Mouse (Mus musculus) MEL (cell line): ENCODE data around the gene Adsl. TPM values are rescaled to one million over a fixed set of nuclear protein-coding genes. Genes with fewer than 3 reads are reported as not detected.

Experiments used
- DNase-seq: peaks from one replicate; pipeline ENCODE4 v3.0.0; 2011; ENCODE audit warnings: low read depth, low spot score
- H3K27ac ChIP-seq: 2 replicates; pipeline ENCODE4 v1.5.1; 2012; ENCODE audit warnings: low read depth, mild to moderate bottlenecking, control low read depth, low read length, moderate library complexity; ENCODE audit not compliant: control insufficient read depth
- H3K27me3 ChIP-seq, 2 experiments: fragments of 150-350 bp in 1 of 2; sonication (generic) in 1 of 2; 2 replicates each; pipeline ENCODE4 v1.6.1; 2012; ENCODE audit warnings: low read length in 2 of 2, mild to moderate bottlenecking in 2 of 2, improper control_type of control experiment in 1 of 2, moderate library complexity in 1 of 2; ENCODE audit not compliant: insufficient read depth in 2 of 2, control insufficient read depth in 1 of 2
- H3K36me3 ChIP-seq, 2 experiments: 2 replicates each; pipeline ENCODE4 v1.6.1; 2012 to 2014; ENCODE audit warnings: low read length in 2 of 2, improper control_type of control experiment in 1 of 2, inconsistent platforms in 1 of 2, mild to moderate bottlenecking in 1 of 2; ENCODE audit not compliant: insufficient read depth in 2 of 2, control insufficient read depth in 1 of 2
- H3K4me1 ChIP-seq, 2 experiments: fragments of 150-350 bp in 1 of 2; sonication (generic) in 1 of 2; 2 replicates each; pipeline ENCODE4 v1.6.1; 2012; ENCODE audit warnings: low read length in 2 of 2, improper control_type of control experiment in 1 of 2, mild to moderate bottlenecking in 1 of 2; ENCODE audit not compliant: insufficient read depth in 2 of 2, control insufficient read depth in 1 of 2
- H3K4me3 ChIP-seq, 2 experiments: fragments of 150-350 bp in 1 of 2; sonication (generic) in 1 of 2; 2 replicates each; pipeline ENCODE4 v1.5.1; 2012; ENCODE audit warnings: low read depth in 2 of 2, low read length in 2 of 2, mild to moderate bottlenecking in 2 of 2, moderate library complexity in 2 of 2, control low read depth in 1 of 2, improper control_type of control experiment in 1 of 2; ENCODE audit not compliant: control insufficient read depth in 1 of 2, insufficient read depth in 1 of 2
- H3K79me2 ChIP-seq: 2 replicates; pipeline ENCODE4 v1.6.1; 2012; ENCODE audit warnings: mild to moderate bottlenecking, low read length, moderate library complexity; ENCODE audit not compliant: control insufficient read depth, poor library complexity, insufficient read depth
- H3K9ac ChIP-seq: 2 replicates; pipeline ENCODE4 v1.6.1; 2012; ENCODE audit warnings: low read depth, mild to moderate bottlenecking, control low read depth, low read length, moderate library complexity; ENCODE audit not compliant: control insufficient read depth, poor library complexity, severe bottlenecking
- H3K9me3 ChIP-seq: fragments of 150-350 bp; sonication (generic); replicated peaks from 2 replicates; pipeline ENCODE4 v1.6.1; 2012; ENCODE audit warnings: mild to moderate bottlenecking, low read length, improper control_type of control experiment, moderate library complexity; ENCODE audit not compliant: insufficient read depth
- BHLHE40 ChIP-seq: IDR thresholded peaks from 2 replicates; pipeline ENCODE4 v1.6.1; 2012; ENCODE audit warnings: low read depth, mild to moderate bottlenecking, inconsistent platforms, low read length, improper control_type of control experiment, borderline replicate concordance
- CTCF ChIP-seq, 3 experiments: IDR thresholded peaks in 2 of 3; conservative IDR thresholded peaks in 1 of 3; 2 replicates each; pipeline ENCODE4 v1.5.1; 2011 to 2012; ENCODE audit warnings: low read length in 3 of 3, low read depth in 2 of 3, mild to moderate bottlenecking in 2 of 3, improper control_type of control experiment in 1 of 3, inconsistent platforms in 1 of 3, mixed read lengths in 1 of 3, moderate library complexity in 1 of 3; ENCODE audit not compliant: control insufficient read depth in 1 of 3, insufficient read depth in 1 of 3, poor library complexity in 1 of 3, severe bottlenecking in 1 of 3
- GABPA ChIP-seq: IDR thresholded peaks from 2 replicates; pipeline ENCODE4 v1.6.1; 2012; ENCODE audit warnings: low read depth, mild to moderate bottlenecking, inconsistent platforms, low read length, improper control_type of control experiment, moderate library complexity
- MEF2A ChIP-seq: IDR thresholded peaks from 2 replicates; pipeline ENCODE4 v1.6.1; 2014; ENCODE audit warnings: low read depth, mild to moderate bottlenecking, inconsistent platforms, low read length, improper control_type of control experiment; ENCODE audit not compliant: poor library complexity, insufficient replicate concordance, severe bottlenecking; ENCODE audit errors: extremely low read depth
- MXI1 ChIP-seq: IDR thresholded peaks from 2 replicates; pipeline ENCODE4 v1.6.1; 2011; ENCODE audit warnings: mild to moderate bottlenecking, low read depth, low read length, improper control_type of control experiment
- MYB ChIP-seq: IDR thresholded peaks from 2 replicates; pipeline ENCODE4 v1.6.1; 2011; ENCODE audit warnings: mild to moderate bottlenecking, low read depth, low read length, improper control_type of control experiment
- NELFE ChIP-seq: IDR thresholded peaks from 2 replicates; pipeline ENCODE4 v1.6.1; 2011; ENCODE audit warnings: low read depth, low read length, improper control_type of control experiment
- NRF1 ChIP-seq: IDR thresholded peaks from 2 replicates; pipeline ENCODE4 v1.6.1; 2014; ENCODE audit warnings: low read depth, mild to moderate bottlenecking, inconsistent platforms, low read length, improper control_type of control experiment, moderate library complexity; ENCODE audit not compliant: poor library complexity, insufficient read depth, severe bottlenecking
- POLR2A ChIP-seq, 2 experiments: IDR thresholded peaks; 2 replicates each; pipeline ENCODE4 v1.6.1; 2011 to 2012; ENCODE audit warnings: low read length in 2 of 2, mild to moderate bottlenecking in 2 of 2, control low read depth in 1 of 2, improper control_type of control experiment in 1 of 2, low read depth in 1 of 2, moderate library complexity in 1 of 2; ENCODE audit not compliant: control insufficient read depth in 1 of 2, insufficient read depth in 1 of 2, poor library complexity in 1 of 2
- POLR2AphosphoS2 ChIP-seq: IDR thresholded peaks from 2 replicates; pipeline ENCODE4 v1.6.1; 2011; ENCODE audit warnings: low read length, improper control_type of control experiment
- RAD21 ChIP-seq: IDR thresholded peaks from 2 replicates; pipeline ENCODE4 v1.6.1; 2011; ENCODE audit warnings: mild to moderate bottlenecking, low read depth, low read length, improper control_type of control experiment
- RCOR1 ChIP-seq: IDR thresholded peaks from 2 replicates; pipeline ENCODE4 v1.6.1; 2012; ENCODE audit warnings: low read depth, mild to moderate bottlenecking, inconsistent platforms, low read length, improper control_type of control experiment
- SIN3A ChIP-seq: IDR thresholded peaks from 2 replicates; pipeline ENCODE4 v1.6.1; 2012; ENCODE audit warnings: low read length, improper control_type of control experiment, inconsistent platforms
- SMC3 ChIP-seq: IDR thresholded peaks from 2 replicates; pipeline ENCODE4 v1.6.1; 2011; ENCODE audit warnings: low read depth, low read length, improper control_type of control experiment
- TAL1 ChIP-seq: IDR thresholded peaks from 2 replicates; pipeline ENCODE4 v1.6.1; 2012; ENCODE audit warnings: mild to moderate bottlenecking, inconsistent platforms, low read length, moderate library complexity, mixed read lengths
- UBTF ChIP-seq: IDR thresholded peaks from 2 replicates; pipeline ENCODE4 v1.6.1; 2012; ENCODE audit warnings: low read depth, mild to moderate bottlenecking, inconsistent platforms, low read length, improper control_type of control experiment, moderate library complexity, borderline replicate concordance; ENCODE audit not compliant: insufficient read depth
- ZC3H11A ChIP-seq: IDR thresholded peaks from 2 replicates; pipeline ENCODE4 v1.6.1; 2012; ENCODE audit warnings: low read depth, mild to moderate bottlenecking, inconsistent platforms, low read length, improper control_type of control experiment
- ZKSCAN1 ChIP-seq: IDR thresholded peaks from 2 replicates; pipeline ENCODE4 v1.6.1; 2012; ENCODE audit warnings: low read depth, mild to moderate bottlenecking, inconsistent platforms, low read length, improper control_type of control experiment, moderate library complexity
- ZMIZ1 ChIP-seq: IDR thresholded peaks from 2 replicates; pipeline ENCODE4 v1.6.1; 2012; ENCODE audit warnings: low read depth, mild to moderate bottlenecking, inconsistent platforms, low read length, improper control_type of control experiment, moderate library complexity
- ZNF384 ChIP-seq: IDR thresholded peaks from 2 replicates; pipeline ENCODE4 v1.6.1; 2012; ENCODE audit warnings: low read depth, mild to moderate bottlenecking, inconsistent platforms, low read length, improper control_type of control experiment
- polyA plus RNA-seq, 2 experiments: library from polyadenylated mRNA; stranded (reverse) in 1 of 2; unstranded in 1 of 2; fragments of >175 nt in 1 of 2; fragments of >200 nt in 1 of 2; gene quantifications; 2 replicates each; pipeline versions ENCODE4 v1.2.1 to v1.2.4; 2012; ENCODE audit warnings: low replicate concordance in 2 of 2, low read depth in 1 of 2; ENCODE audit not compliant: insufficient read length in 2 of 2, insufficient read depth in 1 of 2, missing spikeins in 1 of 2
- total RNA-seq: library from RNA; depleted of rRNA; stranded (reverse); fragments of 300-350 nt; gene quantifications from 2 replicates; pipeline ENCODE4 v1.2.3, GENCODE M21; 2012

The Adsl gene
- total and polyA plus RNA-seq, 3 experiments = 304 to 365 (median 320) TPM

- H3K79me2 ChIP-seq = no peaks in the 10 kb centered on the region
- no peaks in the 10 kb centered on the region for H3K9me3 ChIP-seq
- no peak overlapping the region for H3K27ac ChIP-seq
- DNase-seq = no peak
- no peak overlapping the region for H3K9ac ChIP-seq
- H3K36me3 ChIP-seq = peaks cover 9 to 30% of the 10 kb centered on the region in 2 experiments
- peaks cover 10 to 15% of the 10 kb centered on the region in 2 experiments for H3K4me1 ChIP-seq
- no peak overlapping the region for H3K4me3 ChIP-seq
- no peaks in the 10 kb centered on the region for H3K27me3 ChIP-seq
- TF ChIP-seq TAL1 (no peak), ZC3H11A (no peak), ZKSCAN1 (no peak), MXI1 (no peak), NRF1 (no peak), ZNF384 (no peak), MEF2A (no peak), POLR2A (IDR thresholded peaks at IDR 0.05; ENCODE audit: control insufficient read depth in 1 of 2, insufficient read depth in 1 of 2, low read depth in 1 of 2, low read length in 2 of 2, poor library complexity in 1 of 2) (no peak), ZMIZ1 (no peak), SIN3A (no peak), NELFE (no peak), BHLHE40 (no peak), CTCF (IDR thresholded peaks at IDR 0.05 in 2 of 3, conservative IDR thresholded peaks at IDR 0.05 in 1 of 3; ENCODE audit: control insufficient read depth in 1 of 3, insufficient read depth in 1 of 3, low read depth in 2 of 3, low read length in 3 of 3, poor library complexity in 1 of 3, severe bottlenecking in 1 of 3) (no peak), RAD21 (no peak)
Observed at GRCm38 (mm10) chr15:80915850-80916249, 32.4 kb upstream of the Adsl start.

GRCm38 (mm10) chr15:80916621-80917020 is 31.7 kb upstream of the Adsl start:
- no peak for TF ChIP-seq GABPA
- no peak for TF ChIP-seq ZMIZ1
- no peak for TF ChIP-seq NELFE
- Histone ChIP-seq H3K79me2 (no peaks in the 10 kb centered on the region), H3K9ac (no peak overlapping the region), H3K27me3 (no peaks in the 10 kb centered on the region), H3K9me3 (no peaks in the 10 kb centered on the region), H3K27ac (no peak overlapping the region), H3K4me3 (no peak overlapping the region), H3K36me3 (peaks cover 9 to 24% of the 10 kb centered on the region in 2 experiments), H3K4me1 (peaks cover 5 to 8% of the 10 kb centered on the region in 2 experiments)
- no peak for DNase-seq

GRCm38 (mm10) chr15:80920346-80920745 is 27.9 kb upstream of the Adsl start:
- TF ChIP-seq SMC3 (no peak), UBTF (no peak), MYB (no peak), POLR2AphosphoS2 (no peak), NELFE (no peak), ZC3H11A (no peak), SIN3A (no peak), RCOR1 (no peak), ZNF384 (no peak)
- no peak overlapping the region for H3K27ac ChIP-seq

More at GRCm38 (mm10) chr15:80920346-80920745, 27.9 kb upstream of the Adsl start:
- no peaks in the 10 kb centered on the region for H3K79me2 ChIP-seq
- no peak overlapping the region for H3K9ac ChIP-seq
- no peaks in the 10 kb centered on the region for H3K9me3 ChIP-seq
- no peaks in the 10 kb centered on the region for H3K4me1 ChIP-seq
- DNase-seq = no peak
- no peak overlapping the region for H3K4me3 ChIP-seq
- no peaks in the 10 kb centered on the region for H3K27me3 ChIP-seq
- H3K36me3 ChIP-seq = peaks cover 0 to 14% of the 10 kb centered on the region in 2 experiments; a peak in 2 of 4 replicates
